Mouse (Mus musculus): ENCODE measurements around the gene Ube2q2. TPM values are rescaled to one million over a fixed set of nuclear protein-coding genes. Genes with fewer than 3 reads are reported as not detected.

Gene Ube2q2
- total and polyA plus RNA-seq, 3 experiments = 13.1 to 24.4 (median 24.1) TPM

- Histone ChIP-seq H3K4me3 (replicated peaks in 1 of 3; ENCODE audit: low read depth in 2 of 3, low read length in 2 of 3, poor library complexity in 1 of 3) (no peak overlapping the region), H3K9me3 (replicated peaks; ENCODE audit: low read length) (no peaks in the 10 kb centered on the region), H3K9ac (ENCODE audit: insufficient read depth, low read depth) (no peak overlapping the region), H3K27me3 (replicated peaks) (no peaks in the 10 kb centered on the region), H3K4me1 (ENCODE audit: control insufficient read depth in 1 of 2, insufficient read depth in 2 of 2) (peaks cover 5 to 22% of the 10 kb centered on the region in 2 experiments), H3K79me2 (replicated peaks; ENCODE audit: control insufficient read depth, extremely low read depth, insufficient read depth, poor library complexity, severe bottlenecking) (no peaks in the 10 kb centered on the region), H3K4me2 (ENCODE audit: insufficient read depth, low read depth, poor library complexity, severe bottlenecking) (no peak overlapping the region), H3K27ac (ENCODE audit: insufficient read depth, low read depth) (no peak overlapping the region), H3K36me3 (replicated peaks in 1 of 2; ENCODE audit: control insufficient read depth in 1 of 2, insufficient read depth in 1 of 2, low read length in 1 of 2) (no peaks in the 10 kb centered on the region)
- DNase-seq (ENCODE audit: extremely low read depth) = peak; percentile 48
- TF ChIP-seq ZMIZ1 (IDR thresholded peaks at IDR 0.05; ENCODE audit: low read depth, low read length) (no peak), TBP (conservative IDR thresholded peaks at IDR 0.05; ENCODE audit: low read depth, low read length) (no peak), CHD1 (IDR thresholded peaks at IDR 0.05; ENCODE audit: low read depth, low read length) (no peak), ZC3H11A (IDR thresholded peaks at IDR 0.05; ENCODE audit: low read depth, low read length) (no peak), HCFC1 (IDR thresholded peaks at IDR 0.05; ENCODE audit: low read depth, low read length) (no peak), MYC (IDR thresholded peaks at IDR 0.05; ENCODE audit: low read depth, low read length) (peak; percentile 63; the same call in 1 of the 2 replicates), SMC3 (IDR thresholded peaks at IDR 0.05; ENCODE audit: low read depth, low read length) (no peak), ELF1 (IDR thresholded peaks at IDR 0.05; ENCODE audit: low read depth, low read length) (no peak), IRF4 (IDR thresholded peaks at IDR 0.05; ENCODE audit: low read depth, low read length) (peak; percentile 49; the same call in 1 of the 2 replicates), SIN3A (IDR thresholded peaks at IDR 0.05; ENCODE audit: low read length) (no peak), ZKSCAN1 (IDR thresholded peaks at IDR 0.05; ENCODE audit: borderline replicate concordance, low read depth, low read length) (no peak), JUN (IDR thresholded peaks at IDR 0.05; ENCODE audit: insufficient read depth, low read depth, low read length) (no peak), MXI1 (IDR thresholded peaks at IDR 0.05; ENCODE audit: low read depth, low read length) (no peak), JUND (conservative IDR thresholded peaks at IDR 0.05; ENCODE audit: low read depth, low read length) (no peak), GABPA (IDR thresholded peaks at IDR 0.05; ENCODE audit: insufficient replicate concordance, low read depth, low read length) (no peak), MEF2A (IDR thresholded peaks at IDR 0.05; ENCODE audit: borderline replicate concordance, low read depth, low read length) (peak; percentile 29; the same call in 1 of the 2 replicates), EP300 (IDR thresholded peaks at IDR 0.05; ENCODE audit: low read length) (peak; percentile 59; the same call in 1 of the 2 replicates), USF2 (conservative IDR thresholded peaks at IDR 0.05; ENCODE audit: low read depth, low read length) (no peak), KAT2A (IDR thresholded peaks at IDR 0.05; ENCODE audit: insufficient replicate concordance, low read length) (no peak)
- dilution Hi-C loops (cut with MboI; ENCODE audit: extremely low pct_ligation_motif_present, extremely low pct_unique_long_range_greater_than_20kb, low sequenced_read_pairs) (no loop called here), in situ Hi-C loops (cut with MboI; ENCODE audit: low pct_ligation_motif_present, low pct_unique_long_range_greater_than_20kb, low sequenced_read_pairs) (loop anchor here (25.0 kb wide), 1 partner anchor 380 kb away; the partner anchor contains the start of gene Wdr61)
Observed at GRCm38 (mm10) chr9:55117293-55118055, 31.2 kb upstream of the Ube2q2 start.

- in situ Hi-C loops (cut with MboI; ENCODE audit: low pct_ligation_motif_present, low pct_unique_long_range_greater_than_20kb, low sequenced_read_pairs) (loop anchor here (25.0 kb wide), 1 partner anchor 385 kb away; the partner anchor contains the start of gene Wdr61), dilution Hi-C loops (cut with MboI; ENCODE audit: extremely low pct_ligation_motif_present, extremely low pct_unique_long_range_greater_than_20kb, low sequenced_read_pairs) (no loop called here)
- H3K4me2 ChIP-seq (ENCODE audit: insufficient read depth, low read depth, poor library complexity, severe bottlenecking) = no peak overlapping the region
- no peak overlapping the region for H3K9ac ChIP-seq (ENCODE audit: insufficient read depth, low read depth)
- peaks cover 3 to 18% of the 10 kb centered on the region in 2 experiments; a peak in 3 of 4 replicates for H3K4me1 ChIP-seq (ENCODE audit: control insufficient read depth in 1 of 2, insufficient read depth in 2 of 2)
- H3K79me2 ChIP-seq (replicated peaks; ENCODE audit: control insufficient read depth, extremely low read depth, insufficient read depth, poor library complexity, severe bottlenecking) = no peaks in the 10 kb centered on the region
- H3K9me3 ChIP-seq (replicated peaks; ENCODE audit: low read length) = no peaks in the 10 kb centered on the region
- H3K36me3 ChIP-seq (replicated peaks in 1 of 2; ENCODE audit: control insufficient read depth in 1 of 2, insufficient read depth in 1 of 2, low read length in 1 of 2) = no peaks in the 10 kb centered on the region
- no peaks in the 10 kb centered on the region for H3K27me3 ChIP-seq (replicated peaks)
- H3K4me3 ChIP-seq (replicated peaks in 1 of 3; ENCODE audit: low read depth in 2 of 3, low read length in 2 of 3, poor library complexity in 1 of 3) = no peak overlapping the region
- TF ChIP-seq USF1 (IDR thresholded peaks at IDR 0.05; ENCODE audit: low read depth, low read length) = no peak
- TF ChIP-seq HCFC1 (IDR thresholded peaks at IDR 0.05; ENCODE audit: low read depth, low read length) = no peak
- no peak for TF ChIP-seq EP300 (IDR thresholded peaks at IDR 0.05; ENCODE audit: low read length)
- no peak for TF ChIP-seq JUND (conservative IDR thresholded peaks at IDR 0.05; ENCODE audit: low read depth, low read length)
- no peak for TF ChIP-seq CHD2 (IDR thresholded peaks at IDR 0.05; ENCODE audit: low read length)
- no peak for TF ChIP-seq ZC3H11A (IDR thresholded peaks at IDR 0.05; ENCODE audit: low read depth, low read length)
- no peak for TF ChIP-seq ELF1 (IDR thresholded peaks at IDR 0.05; ENCODE audit: low read depth, low read length)
- no peak for TF ChIP-seq JUN (IDR thresholded peaks at IDR 0.05; ENCODE audit: insufficient read depth, low read depth, low read length)
- no peak for DNase-seq (ENCODE audit: extremely low read depth)
- H3K27ac ChIP-seq (ENCODE audit: insufficient read depth, low read depth) = no peak overlapping the region
Observed at GRCm38 (mm10) chr9:55122586-55122985, 26.1 kb upstream of the Ube2q2 start.
